Mouse (Mus musculus) forebrain, embryonic 14.5 days (tissue): Measurements from ENCODE around the gene Pip4k2a. TPM values are rescaled to one million over a fixed set of nuclear protein-coding genes. Genes with fewer than 3 reads are reported as not detected.
"Not testable (repeated sequence)": the region's sequence is repeated elsewhere in the genome, so short reads cannot be mapped to it uniquely, and the experiment has no call there.

Experiments
- ATAC-seq: fragments of 200-750 bp; cut with Nextera tagmentation; 2 replicates; pipeline ENCODE4 v1.8.0; 2017; ENCODE audit warnings: mild to moderate bottlenecking, moderate library complexity
- DNase-seq: peaks from one replicate; pipeline ENCODE4 v3.0.0-alpha.2; 2015; ENCODE audit warnings: low spot score
- H3K27ac ChIP-seq: fragments of 300-500 bp; sonication (generic); 2 replicates; pipeline ENCODE4 v1.5.1; 2014; ENCODE audit warnings: low read depth, mild to moderate bottlenecking, control low read depth, low read length, moderate library complexity
- H3K27me3 ChIP-seq: fragments of 300-500 bp; sonication (generic); replicated peaks from 2 replicates; pipeline ENCODE4 v1.6.1; 2014; ENCODE audit warnings: low read length, control low read depth, mixed read lengths; ENCODE audit not compliant: control insufficient read depth, insufficient read depth
- H3K36me3 ChIP-seq: fragments of 300-500 bp; sonication (generic); 2 replicates; pipeline ENCODE4 v1.6.1; 2014; ENCODE audit warnings: low read length, control low read depth; ENCODE audit not compliant: control insufficient read depth, insufficient read depth
- H3K4me1 ChIP-seq: fragments of 300-500 bp; sonication (generic); 2 replicates; pipeline ENCODE4 v1.6.1; 2014; ENCODE audit warnings: antibody characterized with exemption, low read length, control low read depth; ENCODE audit not compliant: control insufficient read depth, insufficient read depth
- H3K4me2 ChIP-seq: fragments of 300-500 bp; sonication (generic); 2 replicates; pipeline ENCODE4 v1.6.1; 2014; ENCODE audit warnings: mild to moderate bottlenecking, control low read depth, low read length
- H3K4me3 ChIP-seq: fragments of 300-500 bp; sonication (generic); 2 replicates; pipeline ENCODE4 v1.5.1; 2014; ENCODE audit warnings: low read depth, low read length, control low read depth
- H3K9ac ChIP-seq: fragments of 300-500 bp; sonication (generic); 2 replicates; pipeline ENCODE4 v1.6.1; 2014; ENCODE audit warnings: mild to moderate bottlenecking, low read length, control low read depth, moderate library complexity
- H3K9me3 ChIP-seq: fragments of 300-500 bp; sonication (generic); replicated peaks from 2 replicates; pipeline ENCODE4 v1.6.1; 2016; ENCODE audit warnings: low read length, control low read depth, mixed read lengths; ENCODE audit not compliant: control insufficient read depth
- WGBS: fragments of 180-500 bp; shearing (Covaris S2); extraction: QIAGEN DNeasy Blood & Tissue Kit; methylation state at CpG from one replicate; pipeline ENCODE4 v1.1.7; 2014; 5-methylcytosine and 5-hydroxymethylcytosine counted together
- polyA plus RNA-seq: library from polyadenylated mRNA; unstranded; fragments of >200 nt; fragmentation: Nextera tagmentation; extraction: Ambion mirVana; gene quantifications from 2 replicates; pipeline ENCODE4 v1.2.1, GENCODE M21; 2014

Gene Pip4k2a
- polyA plus RNA-seq, 1 experiment from 2014 or later, result 11.0 TPM

DNA sequence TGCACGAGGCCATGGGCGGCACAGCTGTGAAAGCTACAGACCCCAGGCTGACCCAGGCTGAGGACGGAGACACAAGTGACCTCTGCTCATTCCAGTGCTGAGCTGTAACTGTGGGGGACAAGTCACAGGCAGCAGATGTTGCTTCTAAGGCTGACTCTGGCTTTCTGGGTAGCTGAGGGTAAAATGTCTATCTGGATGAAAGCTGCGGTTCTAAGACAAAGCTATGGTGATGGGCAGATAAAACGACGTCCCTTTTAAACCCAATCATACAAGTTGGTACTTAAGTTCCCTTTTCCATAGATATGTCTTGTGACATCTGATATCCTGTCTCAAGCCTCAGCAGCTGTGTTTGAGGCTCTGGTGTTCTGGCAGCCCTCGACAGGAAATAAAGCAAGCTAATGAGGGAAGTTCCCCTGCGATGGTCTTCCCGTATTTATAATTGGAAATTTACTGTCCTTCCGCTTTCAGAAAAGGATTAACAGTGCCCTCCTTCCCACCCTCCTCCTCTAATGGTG is 100.1 kb downstream of the Pip4k2a start:
- no peaks in the 10 kb centered on the region for H3K9me3 ChIP-seq
- H3K4me3 ChIP-seq, result no peak overlapping the region
- H3K36me3 ChIP-seq, result no peaks in the 10 kb centered on the region
- DNase-seq (no peak), ATAC-seq (no peak)
- H3K4me1 ChIP-seq, result no peaks in the 10 kb centered on the region
- WGBS, result 32% methylated on average over 10 of the region's 10 CpGs
- no peak overlapping the region for H3K4me2 ChIP-seq
- H3K27ac ChIP-seq, result no peak overlapping the region
- no peak overlapping the region for H3K9ac ChIP-seq
- no peaks in the 10 kb centered on the region for H3K27me3 ChIP-seq

DNA sequence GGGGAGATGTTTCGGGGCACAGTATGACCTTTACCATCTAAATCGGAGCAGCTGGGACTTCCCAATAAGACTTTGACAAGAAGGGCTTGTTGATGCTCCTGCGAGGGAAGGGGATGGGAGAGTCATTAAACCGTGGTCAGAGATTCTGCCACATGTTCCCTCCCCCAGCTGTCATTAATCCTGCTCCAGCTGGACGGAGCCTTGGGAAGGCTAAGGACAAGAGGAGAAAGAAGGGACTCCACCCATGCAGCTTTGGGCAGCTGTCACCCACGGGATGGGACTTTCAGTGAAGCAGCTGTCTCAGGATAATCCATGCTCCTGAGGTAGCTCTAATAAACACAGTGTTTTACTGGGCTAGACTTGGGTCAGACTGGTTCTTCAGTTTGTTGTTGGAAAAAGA is 101.9 kb downstream of the Pip4k2a start:
- Histone ChIP-seq H3K4me3 (no peak overlapping the region), H3K9me3 (no peaks in the 10 kb centered on the region), H3K27ac (no peak overlapping the region), H3K27me3 (no peaks in the 10 kb centered on the region), H3K36me3 (no peaks in the 10 kb centered on the region), H3K9ac (no peak overlapping the region), H3K4me1 (no peaks in the 10 kb centered on the region), H3K4me2 (no peak overlapping the region)
- WGBS, result 60% methylated on average over 6 of the region's 6 CpGs
- DNase-seq, result no peak
- ATAC-seq, result no peak

DNA sequence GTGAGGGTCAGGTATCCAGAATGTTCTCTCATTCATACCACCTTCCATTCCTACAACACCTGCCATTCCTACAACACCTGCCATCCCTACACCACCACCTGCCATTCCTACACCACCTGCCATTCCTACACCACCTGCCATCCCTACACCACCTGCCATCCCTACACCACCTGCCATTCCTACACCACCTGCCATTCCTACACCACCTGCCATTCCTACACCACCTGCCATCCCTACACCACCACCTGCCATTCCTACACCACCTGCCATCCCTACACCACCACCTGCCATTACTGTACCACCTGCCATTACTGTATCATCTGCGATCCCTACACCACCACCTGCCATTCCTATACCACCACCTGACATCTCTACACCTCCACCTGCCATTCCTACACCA is 104.6 kb downstream of the Pip4k2a start:
- H3K4me1 ChIP-seq, ATAC-seq: not testable (repeated sequence)
- WGBS, result 100% methylated on average over 1 of the region's 1 CpGs

DNA sequence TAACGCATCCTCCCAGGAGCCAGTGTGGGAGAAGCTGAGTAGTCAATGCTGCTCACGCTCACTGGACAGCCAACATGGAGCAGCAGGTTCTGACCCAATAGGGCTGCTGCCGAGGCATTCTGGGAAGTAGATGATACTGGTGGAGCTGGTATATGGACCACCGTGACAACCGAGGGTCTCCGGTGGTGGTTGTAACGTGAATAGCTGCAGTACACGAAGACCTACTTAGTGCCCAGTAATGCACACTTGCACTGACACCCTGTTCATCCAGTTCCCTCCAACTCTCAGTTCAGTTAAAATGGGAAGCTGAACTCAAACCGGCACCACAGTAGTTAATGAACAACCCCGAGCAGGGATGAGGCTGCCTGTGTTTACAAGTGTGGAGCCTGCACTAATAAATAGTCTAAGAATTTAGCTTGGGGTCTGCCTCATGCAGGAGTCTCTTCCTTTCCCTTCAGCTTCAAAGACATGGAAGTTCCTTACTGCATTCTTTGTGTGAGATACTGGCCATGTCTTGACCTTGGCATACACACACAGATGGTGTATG is 105.9 kb downstream of the Pip4k2a start:
- Histone ChIP-seq H3K27me3 (no peaks in the 10 kb centered on the region), H3K4me3 (no peak overlapping the region), H3K9ac (no peak overlapping the region), H3K27ac (no peak overlapping the region), H3K36me3 (no peaks in the 10 kb centered on the region), H3K9me3 (no peaks in the 10 kb centered on the region), H3K4me1 (no peaks in the 10 kb centered on the region), H3K4me2 (no peak overlapping the region)
- ATAC-seq, result no peak
- no peak for DNase-seq
- 96% methylated on average over 10 of the region's 10 CpGs for WGBS

More for the DNA sequence above, 104.6 kb downstream of the Pip4k2a start:
- not testable (repeated sequence) for H3K9me3 ChIP-seq, H3K9ac ChIP-seq, H3K36me3 ChIP-seq, H3K27ac ChIP-seq, DNase-seq, H3K4me2 ChIP-seq, H3K27me3 ChIP-seq, H3K4me3 ChIP-seq

DNA sequence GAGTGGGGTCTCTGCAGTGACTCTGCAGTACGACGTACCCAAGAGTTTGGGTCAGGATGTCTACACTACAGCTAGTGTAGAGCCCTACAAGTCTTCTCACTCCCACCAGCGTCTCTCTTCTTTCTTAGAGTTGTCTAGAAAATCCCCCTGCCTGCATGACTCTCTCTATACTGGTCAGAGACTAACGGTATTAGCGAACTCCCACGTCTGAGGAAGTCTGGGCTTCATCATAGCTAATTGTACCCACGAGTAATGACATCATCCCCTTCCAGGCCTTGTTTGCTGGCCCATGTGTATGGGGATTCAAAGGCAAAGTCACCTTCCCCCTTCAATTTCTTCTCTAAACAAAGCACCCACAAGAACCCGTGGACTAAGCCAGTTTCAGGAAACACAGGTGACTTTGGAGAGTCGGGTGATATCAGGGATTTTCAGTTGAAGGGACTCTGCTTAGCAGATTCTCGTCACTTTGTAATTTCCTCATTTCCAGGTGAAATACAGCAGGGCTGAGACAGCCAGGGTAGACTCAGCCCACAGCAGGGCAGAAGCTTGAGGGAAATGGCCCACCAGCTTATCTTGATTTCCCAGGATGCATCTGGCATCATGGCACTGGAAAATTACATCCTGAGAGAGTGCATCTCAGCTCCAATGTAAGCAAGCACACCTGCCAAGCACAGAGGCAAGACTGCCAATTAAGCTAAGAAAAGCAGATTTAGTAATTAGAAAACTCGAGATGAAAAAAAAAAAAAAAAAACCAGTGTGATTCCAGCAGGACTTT is 107.5 kb downstream of the Pip4k2a start:
- peak; percentile 75 for DNase-seq
- Histone ChIP-seq H3K4me2 (no peak overlapping the region), H3K9me3 (no peaks in the 10 kb centered on the region), H3K27ac (no peak overlapping the region), H3K36me3 (no peaks in the 10 kb centered on the region), H3K27me3 (no peaks in the 10 kb centered on the region), H3K4me1 (no peaks in the 10 kb centered on the region), H3K4me3 (no peak overlapping the region), H3K9ac (no peak overlapping the region)
- WGBS, result 51% methylated on average over 11 of the region's 11 CpGs
- ATAC-seq, result peak; percentile 65

DNA sequence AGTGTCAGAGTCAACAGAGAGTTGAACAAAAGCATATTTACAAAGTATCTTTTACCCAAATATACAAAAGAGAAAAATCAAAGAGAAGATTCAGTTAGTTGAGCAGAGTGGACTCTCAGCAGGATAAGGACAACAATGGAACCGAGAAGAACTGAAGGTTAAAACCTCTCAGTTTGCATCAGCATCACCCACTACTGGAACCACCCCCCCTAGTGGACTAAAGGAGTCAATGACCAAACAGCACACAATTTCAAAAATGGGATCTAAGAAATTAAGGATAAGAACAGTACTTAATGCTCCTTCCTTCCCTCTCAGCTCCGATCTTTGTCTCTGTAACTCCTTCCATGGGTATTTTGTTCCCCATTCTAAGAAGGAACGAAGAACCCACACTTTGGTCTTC is 113.6 kb downstream of the Pip4k2a start:
- Histone ChIP-seq H3K4me3 (no peak overlapping the region), H3K9ac (no peak overlapping the region), H3K36me3 (no peaks in the 10 kb centered on the region), H3K27me3 (no peaks in the 10 kb centered on the region), H3K4me1 (no peaks in the 10 kb centered on the region), H3K27ac (no peak overlapping the region), H3K9me3 (no peaks in the 10 kb centered on the region), H3K4me2 (no peak overlapping the region)
- WGBS, result 78% methylated on average over 3 of the region's 3 CpGs
- DNase-seq, result no peak
- no peak for ATAC-seq

DNA sequence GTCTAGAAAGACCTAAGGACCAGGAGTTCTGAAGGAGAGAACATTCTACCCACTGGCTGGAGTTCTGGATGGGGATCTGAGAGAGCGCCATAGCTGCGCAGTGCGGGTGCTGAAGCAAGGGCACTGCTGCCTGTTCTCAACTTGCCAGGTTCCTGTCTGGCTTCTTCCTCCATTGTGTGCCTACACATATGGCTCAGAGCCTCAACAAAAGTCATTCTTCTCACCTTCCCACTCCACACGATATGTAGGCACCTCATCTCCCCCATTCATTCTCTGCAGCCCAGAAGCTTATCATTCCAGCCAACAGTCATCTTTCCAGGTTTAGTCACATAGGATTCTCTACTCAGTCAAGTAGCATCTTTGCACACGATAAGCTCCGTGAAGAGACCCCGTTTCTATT is 123.3 kb downstream of the Pip4k2a start:
- Histone ChIP-seq H3K27me3 (no peaks in the 10 kb centered on the region), H3K4me1 (no peaks in the 10 kb centered on the region), H3K27ac (no peak overlapping the region), H3K9ac (no peak overlapping the region), H3K9me3 (no peaks in the 10 kb centered on the region), H3K4me2 (no peak overlapping the region), H3K36me3 (no peaks in the 10 kb centered on the region), H3K4me3 (no peak overlapping the region)
- no peak for ATAC-seq
- no peak for DNase-seq
- 92% methylated on average over 7 of the region's 7 CpGs for WGBS

DNA sequence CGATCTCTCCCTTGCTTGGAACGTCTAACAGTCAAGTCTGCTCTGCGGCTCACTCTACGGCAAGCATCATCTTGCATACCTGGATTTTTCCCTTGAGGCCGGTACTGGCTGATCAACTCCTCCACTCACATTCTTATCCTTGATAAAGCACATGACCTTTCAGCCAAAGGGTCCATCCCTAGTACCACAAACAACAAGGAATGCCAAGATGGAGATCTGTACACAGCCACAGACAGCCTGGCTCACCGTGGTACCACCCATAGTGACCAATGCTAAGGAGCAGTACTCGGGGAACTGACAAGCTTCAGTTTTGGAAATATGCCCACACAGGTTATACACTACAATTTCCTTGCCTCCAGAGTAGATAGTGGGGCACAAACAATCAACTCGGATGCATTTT is 123.9 kb downstream of the Pip4k2a start:
- H3K4me3 ChIP-seq, result no peak overlapping the region
- no peak overlapping the region for H3K27ac ChIP-seq
- H3K36me3 ChIP-seq, result no peaks in the 10 kb centered on the region
- 91% methylated on average over 8 of the region's 8 CpGs for WGBS
- no peaks in the 10 kb centered on the region for H3K9me3 ChIP-seq
- no peaks in the 10 kb centered on the region for H3K27me3 ChIP-seq
- no peak for DNase-seq
- ATAC-seq, result no peak
- H3K4me2 ChIP-seq, result no peak overlapping the region
- H3K9ac ChIP-seq, result no peak overlapping the region
- H3K4me1 ChIP-seq, result no peaks in the 10 kb centered on the region

DNA sequence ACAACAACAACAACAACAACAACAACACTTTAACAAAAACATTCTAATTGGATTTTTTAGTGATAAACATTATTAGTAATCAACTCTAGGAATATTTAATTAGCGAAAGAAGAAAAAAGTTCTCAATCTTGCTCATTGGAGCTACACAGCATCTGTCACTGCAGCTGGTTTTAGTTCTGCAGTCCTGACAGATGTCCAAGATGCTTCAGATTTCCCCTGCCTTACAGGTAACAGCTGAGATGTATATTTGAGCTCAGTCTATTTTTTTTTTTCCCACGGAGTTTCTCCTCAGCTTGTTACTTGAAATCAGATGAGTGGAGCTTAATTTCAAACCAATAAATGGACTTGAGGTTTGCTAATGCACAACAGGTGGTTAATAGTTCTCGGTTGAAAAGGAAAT is 124.5 kb downstream of the Pip4k2a start:
- Histone ChIP-seq H3K4me1 (no peaks in the 10 kb centered on the region), H3K4me3 (no peak overlapping the region), H3K9me3 (no peaks in the 10 kb centered on the region), H3K4me2 (no peak overlapping the region), H3K9ac (no peak overlapping the region), H3K27ac (no peak overlapping the region), H3K27me3 (no peaks in the 10 kb centered on the region), H3K36me3 (no peaks in the 10 kb centered on the region)
- no peak for DNase-seq
- 67% methylated on average over 3 of the region's 3 CpGs for WGBS
- ATAC-seq, result no peak
